Mouse (Mus musculus) olfactory bulb, adult 2 months (tissue): Measurements from ENCODE around the gene Mtmr3.

Experiments
- CTCF ChIP-seq: fragments of 200-500 bp; IDR thresholded peaks from 2 replicates; pipeline ENCODE4 v1.5.1; 2012; ENCODE audit warnings: low read depth, mild to moderate bottlenecking, low read length, moderate library complexity; ENCODE audit not compliant: insufficient read depth
- POLR2A ChIP-seq: fragments of 200-500 bp; IDR thresholded peaks from 2 replicates; pipeline ENCODE4 v1.6.1; 2012; ENCODE audit warnings: mild to moderate bottlenecking, low read depth, low read length, moderate library complexity; ENCODE audit not compliant: insufficient read depth

- TF ChIP-seq POLR2A (no peak), CTCF (no peak)
These were observed 38.8 kb upstream of the Mtmr3 start for GRCm38 (mm10) chr11:4633420-4633819.
